Mouse (Mus musculus): ENCODE measurements around the gene Tra2a.

DNA sequence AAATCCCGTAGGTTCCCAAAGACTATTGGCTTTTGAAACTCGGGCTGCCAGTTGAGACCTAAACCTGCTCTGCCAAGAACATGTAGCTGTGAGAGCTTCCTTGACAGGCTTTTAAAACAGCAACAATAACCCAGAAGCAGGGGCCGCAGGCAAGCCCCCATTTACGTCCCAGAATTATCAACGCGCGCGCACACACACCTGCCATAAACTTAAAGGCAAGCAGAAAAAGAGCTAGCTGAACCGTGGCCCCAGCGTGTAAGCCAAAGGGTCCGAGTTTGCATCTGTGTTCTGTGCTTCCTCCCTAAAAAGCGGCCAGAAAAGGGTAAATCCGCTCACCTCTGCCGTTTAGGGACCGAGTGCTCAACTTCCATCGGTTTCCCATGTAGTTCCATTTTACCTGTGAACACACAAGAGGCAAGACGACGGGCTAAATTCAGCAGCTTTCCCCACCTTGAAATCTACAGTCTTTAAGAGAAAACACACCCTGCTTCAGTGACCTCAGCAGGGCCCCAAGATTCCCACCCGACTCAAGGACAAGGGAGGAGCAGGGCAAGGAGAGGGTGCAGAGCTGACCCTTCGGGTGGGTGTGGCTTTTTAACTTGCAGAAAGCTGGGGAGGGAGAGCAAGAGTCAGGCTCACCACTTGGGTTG, 50.8 kb downstream of the Tra2a start:
- TF ChIP-seq POLR2A (IDR thresholded peaks at IDR 0.05; ENCODE audit: extremely low read depth, insufficient read depth, low read length) (no peak), CTCF (IDR thresholded peaks at IDR 0.05; ENCODE audit: low read depth, low read length) (no peak)

All from liver, adult 2 months (tissue).